Mouse (Mus musculus) forebrain, embryonic 14.5 days (tissue): Measurements from ENCODE around the gene Cdc37. TPM values are rescaled to one million over a fixed set of nuclear protein-coding genes. Genes with fewer than 3 reads are reported as not detected.

ENCODE experiments used
- polyA plus RNA-seq: library from polyadenylated mRNA; unstranded; fragments of >200 nt; fragmentation: Nextera tagmentation; extraction: Ambion mirVana; gene quantifications from 2 replicates; pipeline ENCODE4 v1.2.1, GENCODE M21; 2014

Cdc37 gene
- polyA plus RNA-seq, 1 experiment from 2014 or later, result 222 TPM

Other genes with a start within 250 kb of the Cdc37 start
- 51.1 and 52.1 TPM in 2 replicates for gene Dnmt1, start 190.1 kb downstream of the Cdc37 start, polyA plus RNA-seq
- 5.9 and 7.8 TPM in 2 replicates for gene S1pr2, start 173.2 kb downstream of the Cdc37 start, polyA plus RNA-seq
- 118 and 129 TPM in 2 replicates for gene Mrpl4, start 147.2 kb downstream of the Cdc37 start, polyA plus RNA-seq
- gene Icam1, start 134.0 kb downstream of the Cdc37 start, polyA plus RNA-seq, result 2.6 and 3.5 TPM in 2 replicates
- gene Icam4, start 120.6 kb downstream of the Cdc37 start, polyA plus RNA-seq, result not detected in 2 replicates
- gene Icam5, start 117.9 kb downstream of the Cdc37 start, polyA plus RNA-seq, result 0.63 and 1.0 TPM in 2 replicates
- 1.3 and 1.8 TPM in 2 replicates for gene Zglp1, start 82.9 kb downstream of the Cdc37 start, polyA plus RNA-seq
- 0.41 and 1.8 TPM in 2 replicates for gene Gm49373, start 76.9 kb downstream of the Cdc37 start, polyA plus RNA-seq
- gene Fdx1l, start 76.4 kb downstream of the Cdc37 start, polyA plus RNA-seq, result 60.2 and 69.8 TPM in 2 replicates
- gene Gm38431, start 58.0 kb downstream of the Cdc37 start, polyA plus RNA-seq, result 1.2 and 1.5 TPM in 2 replicates
- gene Raver1, start 58.0 kb downstream of the Cdc37 start, polyA plus RNA-seq, result 43.6 and 47.1 TPM in 2 replicates
- gene Tyk2, start 18.7 kb downstream of the Cdc37 start, polyA plus RNA-seq, result 5.0 and 6.2 TPM in 2 replicates
- gene Pde4a, start 15.7 kb upstream of the Cdc37 start, polyA plus RNA-seq, result 17.3 and 22.4 TPM in 2 replicates
- 34.7 and 39.1 TPM in 2 replicates for gene Keap1, start 89.4 kb upstream of the Cdc37 start, polyA plus RNA-seq
- 0.94 and 1.4 TPM in 2 replicates for gene S1pr5, start 98.5 kb upstream of the Cdc37 start, polyA plus RNA-seq
- 45.7 and 53.1 TPM in 2 replicates for gene Atg4d, start 115.3 kb upstream of the Cdc37 start, polyA plus RNA-seq
- gene Kri1, start 138.0 kb upstream of the Cdc37 start, polyA plus RNA-seq, result 9.8 and 14.6 TPM in 2 replicates
- gene Cdkn2d, start 141.4 kb upstream of the Cdc37 start, polyA plus RNA-seq, result 101 and 107 TPM in 2 replicates
- gene Ap1m2, start 162.4 kb upstream of the Cdc37 start, polyA plus RNA-seq, result 0.91 and 1.4 TPM in 2 replicates
- 52.0 and 61.0 TPM in 2 replicates for gene Slc44a2, start 170.7 kb upstream of the Cdc37 start, polyA plus RNA-seq
- gene Ilf3, start 217.9 kb upstream of the Cdc37 start, polyA plus RNA-seq, result 248 and 249 TPM in 2 replicates